Mouse (Mus musculus) bone marrow macrophage, adult 2 months (primary cell): ENCODE data around the gene Shc3.

ENCODE experiments used
- CTCF ChIP-seq: IDR thresholded peaks from 2 replicates; pipeline ENCODE4 v1.5.1; 2012; ENCODE audit warnings: low read depth, mild to moderate bottlenecking, low read length, moderate library complexity
- POLR2A ChIP-seq: IDR thresholded peaks from 2 replicates; pipeline ENCODE4 v1.6.1; 2012; ENCODE audit warnings: mild to moderate bottlenecking, low read depth, low read length, borderline replicate concordance

- no peak for TF ChIP-seq CTCF
- TF ChIP-seq POLR2A: no peak
These were observed 26.2 kb upstream of the Shc3 start for GRCm38 (mm10) chr13:51595404-51595803.
